Mouse (Mus musculus) midbrain, embryonic 11.5 days (tissue): Measurements from ENCODE around the gene Eno1. TPM values are rescaled to one million over a fixed set of nuclear protein-coding genes. Genes with fewer than 3 reads are reported as not detected.
A peak's percentile ranks its signal among the peaks of the same experiment; 100 is the strongest.

Experiments used
- ATAC-seq: fragments of 200-750 bp; cut with Nextera tagmentation; 2 replicates; pipeline ENCODE4 v1.8.0; 2017; ENCODE audit warnings: moderate TSS enrichment, moderate library complexity; ENCODE audit not compliant: low FRiP score
- DNase-seq: peaks from one replicate; pipeline ENCODE4 v3.0.0; 2015; ENCODE audit warnings: low spot score; ENCODE audit errors: missing footprints
- H3K27ac ChIP-seq: fragments of 300-500 bp; sonication (generic); 2 replicates; pipeline ENCODE4 v1.5.1; 2014; ENCODE audit warnings: low read depth, low read length
- H3K27me3 ChIP-seq: fragments of 300-500 bp; sonication (generic); 2 replicates; pipeline ENCODE4 v1.6.1; 2014; ENCODE audit warnings: mild to moderate bottlenecking, low read length, moderate library complexity, mixed read lengths; ENCODE audit not compliant: control insufficient read depth, insufficient read depth
- H3K36me3 ChIP-seq: fragments of 300-500 bp; sonication (generic); 2 replicates; pipeline ENCODE4 v1.6.1; 2014; ENCODE audit warnings: mild to moderate bottlenecking, low read length, moderate library complexity, mixed read lengths; ENCODE audit not compliant: control insufficient read depth, insufficient read depth
- H3K4me1 ChIP-seq: fragments of 300-500 bp; sonication (generic); 2 replicates; pipeline ENCODE4 v1.6.1; 2014; ENCODE audit warnings: low read length; ENCODE audit not compliant: control insufficient read depth, insufficient read depth
- H3K4me2 ChIP-seq: fragments of 300-500 bp; sonication (generic); 2 replicates; pipeline ENCODE4 v1.6.1; 2014; ENCODE audit warnings: mild to moderate bottlenecking, moderate library complexity
- H3K4me3 ChIP-seq: fragments of 300-500 bp; sonication (generic); 2 replicates; pipeline ENCODE4 v1.5.1; 2014; ENCODE audit warnings: low read depth, low read length
- H3K9ac ChIP-seq: fragments of 300-500 bp; sonication (generic); 2 replicates; pipeline ENCODE4 v1.6.1; 2014; ENCODE audit warnings: low read length
- H3K9me3 ChIP-seq: fragments of 300-500 bp; sonication (generic); 2 replicates; pipeline ENCODE4 v1.6.1; 2016; ENCODE audit warnings: low read length; ENCODE audit not compliant: control insufficient read depth
- WGBS: fragments of 180-500 bp; shearing (Covaris S2); extraction: QIAGEN DNeasy Blood & Tissue Kit; methylation state at CpG from one replicate; pipeline ENCODE4 v1.1.7; 2014; 5-methylcytosine and 5-hydroxymethylcytosine counted together
- polyA plus RNA-seq: library from polyadenylated mRNA; unstranded; fragments of >200 nt; fragmentation: Nextera tagmentation; extraction: Ambion mirVana; gene quantifications from 2 replicates; pipeline ENCODE4 v1.2.1, GENCODE M21; 2014

Gene Eno1
- polyA plus RNA-seq, 1 experiment from 2014 or later: 1,518 TPM

DNA sequence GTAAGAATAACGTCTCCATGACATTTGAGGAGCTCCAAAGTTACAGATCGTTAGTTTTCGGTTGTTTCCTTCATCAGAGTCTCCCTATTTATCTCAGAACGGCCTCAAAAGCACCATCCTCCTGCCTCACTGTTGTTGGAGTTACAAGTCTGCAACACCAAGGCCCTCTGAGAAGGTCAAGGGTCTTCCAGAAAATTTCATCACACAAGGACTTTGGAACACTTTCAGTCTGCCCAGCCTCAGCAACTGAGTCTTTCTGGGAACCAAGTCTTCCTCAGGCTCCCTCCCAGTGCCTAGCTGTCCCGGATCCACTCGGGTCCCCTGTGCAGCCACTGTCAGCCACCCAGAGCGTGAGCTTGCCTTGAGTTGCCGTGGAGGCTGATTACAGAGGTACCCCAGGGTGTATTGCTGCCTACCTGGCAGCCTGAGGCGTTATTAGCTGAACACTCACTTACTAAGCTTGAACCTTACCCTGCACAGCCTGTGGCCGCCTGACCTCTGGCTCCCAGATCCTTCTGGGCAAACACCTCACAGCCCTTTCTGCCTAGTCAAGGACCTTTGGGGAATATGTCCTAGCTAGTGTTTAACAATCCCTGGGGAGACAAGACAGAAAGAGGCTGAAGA is 15.4 kb upstream of the Eno1 start:
- DNase-seq (no peak), ATAC-seq (no peak)
- H3K9ac ChIP-seq: no peak overlapping the region
- no peak overlapping the region for H3K4me3 ChIP-seq
- 48% methylated on average over 10 of the region's 10 CpGs for WGBS
- H3K27me3 ChIP-seq: no peaks in the 10 kb centered on the region
- no peak overlapping the region for H3K4me2 ChIP-seq
- H3K9me3 ChIP-seq: no peaks in the 10 kb centered on the region
- no peaks in the 10 kb centered on the region for H3K36me3 ChIP-seq
- no peak overlapping the region for H3K27ac ChIP-seq
- H3K4me1 ChIP-seq: no peaks in the 10 kb centered on the region

- 90% methylated on average over 4 of the region's 4 CpGs for WGBS
- DNase-seq: no peak
- Histone ChIP-seq H3K9ac (no peak overlapping the region), H3K4me1 (peaks cover 4% of the 10 kb centered on the region; the same call in 1 of the 2 replicates), H3K27me3 (no peaks in the 10 kb centered on the region), H3K4me3 (no peak overlapping the region), H3K9me3 (no peaks in the 10 kb centered on the region), H3K36me3 (no peaks in the 10 kb centered on the region), H3K27ac (no peak overlapping the region), H3K4me2 (no peak overlapping the region)
- no peak for ATAC-seq
Measured at GRCm38 (mm10) chr4:150223830-150224229, 12.7 kb upstream of the Eno1 start.

DNA sequence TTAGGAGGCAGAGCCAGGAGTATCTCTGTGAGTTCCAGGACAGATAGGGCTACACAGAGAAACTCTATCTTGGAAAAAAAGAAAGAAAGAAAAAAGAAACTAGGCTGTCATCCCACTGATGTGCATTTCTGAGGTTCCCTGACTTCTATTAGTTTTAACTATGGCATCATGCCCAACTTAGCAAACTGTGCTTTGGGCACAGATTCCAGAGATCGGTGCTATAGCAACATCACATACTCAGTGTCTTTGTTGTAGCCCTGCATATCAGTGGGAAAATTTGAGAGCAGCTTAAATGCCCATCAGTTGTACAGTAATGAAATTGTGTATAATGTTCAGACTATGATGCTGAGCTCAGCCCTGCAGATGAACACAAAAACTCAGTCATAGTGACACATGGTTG is 10.8 kb upstream of the Eno1 start:
- ATAC-seq (no peak), DNase-seq (no peak)
- 94% methylated on average over 1 of the region's 1 CpGs for WGBS
- Histone ChIP-seq H3K4me3 (no peak overlapping the region), H3K27me3 (no peaks in the 10 kb centered on the region), H3K9ac (no peak overlapping the region), H3K27ac (no peak overlapping the region), H3K4me1 (peaks cover 10% of the 10 kb centered on the region), H3K36me3 (no peaks in the 10 kb centered on the region), H3K9me3 (no peaks in the 10 kb centered on the region), H3K4me2 (no peak overlapping the region)

DNA sequence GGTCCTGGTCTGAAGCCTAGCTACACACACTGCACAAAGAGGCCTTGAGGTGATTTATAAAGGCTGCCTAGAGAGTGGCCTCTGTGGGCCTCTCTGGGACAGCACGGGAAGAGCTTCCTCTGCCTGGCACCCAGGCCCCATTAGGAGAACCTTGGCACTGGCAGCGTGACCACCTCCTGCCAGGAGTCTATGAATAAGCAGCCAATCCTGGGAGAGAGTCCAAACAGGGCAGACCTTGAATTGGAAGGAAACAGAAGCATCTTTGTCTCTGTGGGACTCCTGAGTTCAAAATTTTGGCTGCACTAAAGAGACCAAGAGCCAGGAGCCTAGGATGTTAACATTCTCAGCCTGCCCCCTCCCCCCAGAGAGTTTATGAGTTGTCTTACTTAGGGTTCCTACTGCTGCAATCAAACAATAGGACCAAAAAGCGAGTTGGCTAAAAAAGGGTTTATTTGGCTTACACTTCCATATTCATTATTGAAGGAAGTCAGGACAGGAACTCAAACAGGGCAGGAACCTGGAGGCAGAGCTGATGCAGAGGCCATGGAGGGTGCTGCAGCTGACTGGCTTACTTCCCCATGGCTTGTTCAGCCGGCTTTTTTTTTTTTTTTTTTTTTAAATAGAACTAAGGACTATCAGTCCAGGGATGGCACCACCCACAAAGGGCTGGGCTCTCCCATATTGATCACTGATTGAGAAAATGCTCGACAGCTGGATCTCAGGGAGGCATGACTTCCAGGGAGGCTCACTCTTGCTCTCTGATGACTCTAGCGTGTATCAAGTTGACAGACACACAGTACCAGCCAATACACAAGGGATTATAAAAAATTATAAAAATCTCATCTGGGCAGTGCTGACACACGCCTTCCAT is 9.5 kb upstream of the Eno1 start:
- Histone ChIP-seq H3K27ac (no peak overlapping the region), H3K36me3 (no peaks in the 10 kb centered on the region), H3K9ac (no peak overlapping the region), H3K9me3 (no peaks in the 10 kb centered on the region), H3K4me1 (peaks cover 17% of the 10 kb centered on the region), H3K27me3 (no peaks in the 10 kb centered on the region), H3K4me2 (no peak overlapping the region), H3K4me3 (no peak overlapping the region)
- 69% methylated on average over 7 of the region's 7 CpGs for WGBS
- DNase-seq (peak; percentile 80), ATAC-seq (no peak)

- 48% methylated on average over 7 of the region's 7 CpGs for WGBS
- Histone ChIP-seq H3K27ac (no peak overlapping the region), H3K27me3 (no peaks in the 10 kb centered on the region), H3K36me3 (no peaks in the 10 kb centered on the region), H3K4me3 (no peak overlapping the region), H3K9ac (no peak overlapping the region), H3K4me2 (no peak overlapping the region), H3K4me1 (peaks cover 17% of the 10 kb centered on the region), H3K9me3 (no peaks in the 10 kb centered on the region)
- ATAC-seq (no peak), DNase-seq (peak; percentile 82)
Measured at GRCm38 (mm10) chr4:150228581-150229348, 7.8 kb upstream of the Eno1 start.

GRCm38 (mm10) chr4:150229747-150230390 is 6.7 kb upstream of the Eno1 start:
- no peaks in the 10 kb centered on the region for H3K27me3 ChIP-seq
- no peak overlapping the region for H3K9ac ChIP-seq
- peaks cover 17% of the 10 kb centered on the region for H3K4me1 ChIP-seq
- DNase-seq (peak; percentile 73), ATAC-seq (no peak)
- no peaks in the 10 kb centered on the region for H3K9me3 ChIP-seq
- 30% methylated on average over 11 of the region's 15 CpGs for WGBS
- H3K4me3 ChIP-seq: no peak overlapping the region
- H3K4me2 ChIP-seq: no peak overlapping the region
- H3K36me3 ChIP-seq: no peaks in the 10 kb centered on the region
- no peak overlapping the region for H3K27ac ChIP-seq

GRCm38 (mm10) chr4:150230460-150231407 is 5.8 kb upstream of the Eno1 start:
- H3K27ac ChIP-seq: no peak overlapping the region
- no peak overlapping the region for H3K4me3 ChIP-seq
- H3K27me3 ChIP-seq: no peaks in the 10 kb centered on the region
- WGBS: 5% methylated on average over 21 of the region's 21 CpGs
- H3K36me3 ChIP-seq: no peaks in the 10 kb centered on the region
- peak overlapping the region; percentile 32 for H3K9ac ChIP-seq
- peaks cover 17% of the 10 kb centered on the region for H3K4me1 ChIP-seq
- ATAC-seq (no peak), DNase-seq (peak; percentile 87)
- peak overlapping the region; percentile 8; the same call in 1 of the 2 replicates for H3K4me2 ChIP-seq
- no peaks in the 10 kb centered on the region for H3K9me3 ChIP-seq

GRCm38 (mm10) chr4:150231871-150232270 is 4.7 kb upstream of the Eno1 start:
- no peak overlapping the region for H3K4me3 ChIP-seq
- ATAC-seq: no peak
- peaks cover 21% of the 10 kb centered on the region for H3K4me1 ChIP-seq

More at GRCm38 (mm10) chr4:150231871-150232270, 4.7 kb upstream of the Eno1 start:
- Histone ChIP-seq H3K9ac (no peak overlapping the region), H3K9me3 (no peaks in the 10 kb centered on the region), H3K36me3 (no peaks in the 10 kb centered on the region), H3K27ac (no peak overlapping the region), H3K27me3 (no peaks in the 10 kb centered on the region), H3K4me2 (no peak overlapping the region)
- 51% methylated on average over 8 of the region's 8 CpGs for WGBS
- no peak for DNase-seq
